Mouse (Mus musculus) CD4-positive, CD25-positive, alpha-beta regulatory T cell, adult 2 months (primary cell): Measurements from ENCODE around the gene Arid1b.

Experiments
- DNase-seq: peaks from one replicate; pipeline ENCODE4 v3.0.0-alpha.2; 2012; ENCODE audit warnings: low read depth, low spot score

The Arid1b gene

DNA sequence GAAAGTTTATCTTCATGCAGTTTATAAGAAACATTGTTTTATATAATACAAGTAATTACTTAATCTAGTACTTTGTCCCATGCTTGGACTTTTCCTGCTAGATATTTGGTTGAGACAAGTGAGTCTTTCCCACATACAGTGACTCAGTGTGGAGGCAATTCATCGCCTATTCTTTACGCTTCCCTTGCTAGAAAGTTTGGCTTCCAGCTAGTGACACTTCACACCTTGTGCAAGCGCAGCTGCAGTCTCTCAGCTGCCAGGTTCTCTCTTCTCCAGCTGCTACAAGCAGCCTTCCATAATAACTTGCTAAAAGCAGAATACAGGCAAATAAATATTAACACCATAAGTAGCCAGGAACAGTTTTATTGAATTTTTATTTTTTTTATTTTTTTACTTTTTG lies 279.6 kb downstream of the Arid1b start:
- no peak for DNase-seq

DNA sequence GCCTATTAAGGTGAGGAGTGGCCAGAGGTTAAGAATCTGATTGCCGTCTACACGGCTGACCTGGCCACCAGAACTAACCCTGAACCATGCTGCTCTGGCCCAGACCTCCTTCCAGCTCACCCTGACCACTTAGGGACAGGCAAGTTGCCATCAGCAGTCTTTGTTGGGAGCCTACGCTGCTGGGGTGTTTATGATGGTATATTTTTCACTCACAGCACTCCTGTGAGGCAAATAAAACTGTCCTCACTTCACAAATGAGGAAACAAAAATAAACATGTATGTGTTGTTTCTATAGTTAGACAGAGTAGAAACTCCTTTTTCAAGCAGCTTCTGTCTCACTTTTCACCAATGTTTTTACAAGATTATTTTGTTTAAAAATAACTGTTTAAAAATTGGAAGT lies 280.3 kb downstream of the Arid1b start:
- DNase-seq: no peak

DNA sequence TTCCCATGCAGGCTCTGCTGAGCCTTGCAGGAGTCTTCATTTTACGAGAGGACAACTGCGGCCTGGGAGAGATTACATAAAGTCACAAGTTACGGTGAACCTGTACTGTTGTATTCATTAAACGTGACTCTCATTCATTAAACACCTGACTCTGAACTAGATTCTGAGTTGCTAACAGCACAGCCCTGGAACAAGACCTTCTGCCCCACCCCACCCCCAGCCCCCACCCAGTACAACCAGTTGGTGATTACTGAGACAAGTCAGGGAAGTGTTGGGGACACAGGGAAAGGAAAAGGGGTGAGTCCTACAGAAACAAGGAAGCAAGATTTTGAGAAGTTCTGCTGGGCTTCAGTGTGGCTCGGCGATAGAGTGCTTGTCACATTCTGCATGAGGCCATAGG lies 281.6 kb downstream of the Arid1b start:
- no peak for DNase-seq

DNA sequence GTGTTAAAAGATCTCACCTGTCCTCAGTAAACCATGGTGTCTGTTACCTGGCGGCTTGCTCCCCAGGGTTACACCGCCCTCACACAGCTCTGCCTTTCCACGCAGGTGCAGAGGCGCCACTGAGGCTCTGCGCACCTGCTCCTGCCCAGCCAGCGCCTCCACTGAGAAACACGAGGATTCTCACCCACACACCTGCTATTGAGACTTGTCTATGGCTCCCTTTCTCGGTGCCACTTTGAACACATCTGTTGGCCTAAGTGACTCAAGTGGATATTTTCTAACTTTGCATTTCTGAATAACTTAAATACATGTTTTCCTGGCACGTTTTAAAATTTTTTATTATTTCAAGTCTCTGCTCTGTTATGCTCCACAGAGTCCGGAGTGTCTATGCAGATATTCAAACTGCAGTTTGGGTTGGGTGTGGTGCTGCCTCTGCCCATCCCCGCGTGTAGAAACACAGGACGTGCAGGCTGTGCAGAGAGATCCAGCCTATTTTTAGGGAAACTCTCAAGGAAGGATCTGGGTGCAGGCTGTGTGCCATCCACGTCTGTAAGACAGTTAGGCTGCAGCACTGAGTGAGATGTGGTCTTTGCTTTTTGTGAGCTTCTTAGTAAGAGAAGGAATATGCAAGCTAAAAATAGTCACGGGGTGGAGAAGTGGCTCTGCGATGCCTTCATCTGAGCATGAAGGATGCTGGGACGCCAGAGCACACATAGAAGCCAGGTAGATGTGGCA lies 283.2 kb downstream of the Arid1b start:
- DNase-seq: no peak

DNA sequence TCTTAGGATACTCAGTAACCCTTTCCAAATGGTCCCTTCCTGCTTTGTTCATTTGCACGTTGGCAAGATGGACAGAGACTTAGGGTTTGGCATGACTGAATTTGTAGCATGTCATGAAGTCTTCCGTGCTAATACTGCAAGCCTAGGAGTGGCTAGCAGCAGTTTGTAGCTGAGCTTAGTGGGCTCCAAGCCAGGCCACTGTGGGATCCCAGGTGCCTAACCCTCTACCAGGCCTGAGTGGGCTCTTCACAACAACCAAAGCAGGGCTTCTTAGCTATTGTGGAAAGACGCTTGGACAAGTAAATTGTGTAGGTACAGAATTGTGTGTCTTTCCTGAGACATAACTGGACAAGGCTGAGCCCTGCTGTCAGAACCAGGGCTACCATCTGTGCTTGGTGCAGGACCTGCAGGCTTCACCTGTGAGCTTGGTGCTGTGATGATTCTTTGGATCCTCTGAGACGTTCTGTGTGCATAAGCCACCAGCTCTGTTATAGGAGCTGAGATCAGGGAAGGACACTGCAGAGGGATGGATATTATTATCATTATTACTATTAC lies 286.4 kb downstream of the Arid1b start:
- no peak for DNase-seq

DNA sequence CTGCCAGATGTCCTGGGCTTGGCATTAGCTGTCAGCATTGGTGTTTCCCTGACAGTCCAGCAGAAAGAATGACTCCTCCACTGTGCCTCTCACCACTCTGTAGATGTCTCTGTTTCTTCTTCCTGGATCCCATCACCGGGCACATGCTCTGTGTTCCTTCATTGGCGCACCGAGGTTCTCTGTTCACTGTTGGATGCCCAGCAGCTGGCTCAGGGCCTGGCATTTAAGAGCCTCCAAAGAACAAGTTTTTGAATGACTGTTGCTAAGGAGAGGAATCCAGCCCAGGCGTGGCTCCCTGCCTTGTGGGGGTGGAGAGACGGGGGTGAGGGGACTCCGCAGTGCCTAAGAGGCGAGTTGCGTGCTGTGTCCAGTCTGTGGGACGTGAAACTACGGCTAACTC lies 290.7 kb downstream of the Arid1b start:
- DNase-seq: no peak

DNA sequence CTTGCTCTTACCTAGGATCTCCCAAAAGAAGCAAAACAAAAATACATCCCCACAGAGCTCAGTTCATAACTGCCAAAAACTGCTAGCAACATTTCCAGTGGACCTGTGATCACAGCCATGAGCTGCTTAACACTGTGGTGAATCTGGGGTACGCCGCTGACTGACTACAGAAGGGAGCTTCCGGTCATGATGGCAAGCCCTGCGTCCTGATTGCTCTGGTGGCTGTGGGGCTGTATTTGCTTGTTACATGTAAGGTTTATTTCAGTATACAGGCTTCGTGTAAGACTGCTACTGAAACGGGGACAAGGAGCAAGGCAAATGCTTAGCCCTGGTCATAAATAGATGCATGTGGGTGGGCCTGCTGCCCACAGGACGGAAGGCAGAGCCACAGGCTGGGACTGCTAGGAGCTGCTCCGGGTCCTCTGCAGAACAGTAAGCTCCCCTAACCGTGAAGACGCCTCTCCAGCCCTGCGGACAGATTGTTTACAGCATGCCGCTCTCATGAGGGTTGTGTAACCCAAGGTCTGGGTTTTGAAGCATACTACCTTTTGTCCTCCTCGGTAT lies 291.8 kb downstream of the Arid1b start:
- DNase-seq: no peak

DNA sequence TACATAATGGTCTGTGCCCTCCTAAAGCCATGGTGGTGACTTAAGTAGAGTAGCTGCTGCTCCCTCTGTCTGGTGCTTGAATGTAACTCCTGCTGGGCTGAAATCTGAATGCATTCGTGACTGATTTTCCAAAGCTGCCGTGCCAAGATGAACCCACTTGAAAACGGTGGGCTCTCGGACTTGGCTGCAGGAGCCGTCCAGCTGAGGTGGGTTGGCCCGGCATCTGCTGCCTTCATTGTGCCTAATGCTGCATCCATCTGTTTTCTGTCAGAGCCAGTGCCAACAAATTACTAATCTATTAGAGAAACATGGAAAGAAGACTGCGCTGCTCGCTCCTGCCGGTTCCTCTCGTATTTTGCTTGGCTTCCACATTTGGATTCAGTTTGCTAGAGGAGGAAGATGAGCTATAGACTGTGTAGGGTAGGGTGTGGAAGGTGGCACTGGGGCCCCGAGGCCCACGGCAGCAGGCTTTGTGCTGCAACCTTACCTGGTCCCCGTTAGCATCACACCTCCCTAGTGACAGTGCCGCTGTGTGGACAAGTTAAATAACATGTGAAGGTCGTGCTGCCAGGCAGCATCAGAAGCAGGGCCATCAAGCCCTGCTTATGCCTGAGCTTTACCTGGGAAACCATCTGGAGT lies 292.6 kb downstream of the Arid1b start:
- no peak for DNase-seq

DNA sequence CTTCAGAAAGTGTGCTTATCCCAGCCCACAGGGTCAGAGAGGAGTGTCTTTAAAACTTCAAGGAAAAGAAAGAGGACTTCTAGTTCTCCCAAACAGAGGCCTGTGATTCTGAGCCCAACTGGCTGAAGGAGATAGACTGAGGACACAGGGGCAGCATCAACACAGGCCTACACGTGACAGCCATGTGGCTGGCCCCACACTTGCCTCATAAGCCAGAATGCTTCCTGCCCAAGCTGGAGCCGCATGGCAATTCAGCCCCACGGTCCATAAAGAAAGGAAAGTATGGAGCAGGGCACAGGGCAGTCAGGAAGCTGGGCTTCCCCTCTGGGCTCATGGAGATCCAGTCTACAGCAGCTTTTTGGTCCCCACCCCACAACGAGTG lies 293.1 kb downstream of the Arid1b start:
- DNase-seq: no peak

DNA sequence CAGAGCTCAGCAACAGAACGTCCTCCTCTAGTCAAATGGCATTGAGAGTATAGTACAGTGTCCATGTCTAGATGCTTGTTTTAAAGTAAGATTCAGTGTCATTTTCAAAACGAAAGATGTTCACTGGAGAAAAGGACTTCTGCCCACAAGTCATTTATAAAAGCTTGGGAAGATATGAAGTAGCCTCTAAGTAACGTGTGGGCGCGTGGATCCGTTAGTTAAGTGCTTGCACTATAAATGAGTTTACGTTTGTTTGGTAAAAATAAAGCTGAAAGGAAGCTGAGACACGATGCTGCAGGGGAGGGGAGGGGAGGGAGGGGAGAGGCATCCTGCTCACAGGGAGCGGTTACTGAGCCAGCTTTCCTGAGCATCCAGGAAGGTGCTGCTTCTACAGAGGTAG lies 293.5 kb downstream of the Arid1b start:
- no peak for DNase-seq

DNA sequence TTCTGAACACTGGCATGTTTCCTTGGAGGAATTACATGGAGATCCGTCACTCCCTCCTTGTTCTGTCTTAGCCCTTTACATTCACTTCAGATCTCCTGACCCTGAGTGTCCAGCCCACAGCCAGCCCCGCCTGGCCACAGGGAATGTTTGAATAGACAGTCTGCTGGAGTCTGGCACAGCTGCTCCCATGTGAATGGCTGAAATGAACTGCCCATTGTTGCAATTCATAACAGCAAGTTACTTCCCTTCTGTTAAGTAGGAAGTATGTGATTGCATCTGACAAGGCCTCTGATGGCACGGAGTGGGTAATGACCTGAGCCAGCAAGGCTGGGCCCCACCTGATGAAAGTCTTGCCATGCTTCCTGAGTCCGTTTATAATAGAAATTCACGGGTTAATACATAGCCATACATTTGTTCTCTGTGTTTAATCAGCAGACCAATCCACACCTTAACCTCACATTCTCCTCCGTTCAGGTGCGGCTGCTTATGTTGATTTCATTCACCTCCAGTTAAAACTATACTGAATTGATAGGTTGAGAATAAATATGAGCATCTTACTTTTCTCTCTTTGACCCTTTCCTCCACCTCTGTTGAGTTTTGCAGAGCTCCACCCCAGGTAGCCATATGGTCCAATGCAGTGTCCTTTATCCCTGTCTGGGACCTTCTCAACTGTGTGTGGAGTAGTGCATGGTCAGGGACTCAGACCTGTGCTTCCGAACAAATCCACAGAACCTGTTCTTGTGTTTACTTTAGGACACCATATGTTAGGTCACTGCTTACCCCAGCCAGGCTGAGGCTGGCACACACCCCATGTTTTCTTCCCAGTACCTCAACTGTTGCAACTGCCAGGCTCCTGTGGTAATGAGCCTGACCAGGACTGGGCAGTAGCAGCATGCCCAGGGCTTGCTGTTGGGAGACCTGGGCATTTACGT lies 299.8 kb downstream of the Arid1b start:
- DNase-seq: no peak

DNA sequence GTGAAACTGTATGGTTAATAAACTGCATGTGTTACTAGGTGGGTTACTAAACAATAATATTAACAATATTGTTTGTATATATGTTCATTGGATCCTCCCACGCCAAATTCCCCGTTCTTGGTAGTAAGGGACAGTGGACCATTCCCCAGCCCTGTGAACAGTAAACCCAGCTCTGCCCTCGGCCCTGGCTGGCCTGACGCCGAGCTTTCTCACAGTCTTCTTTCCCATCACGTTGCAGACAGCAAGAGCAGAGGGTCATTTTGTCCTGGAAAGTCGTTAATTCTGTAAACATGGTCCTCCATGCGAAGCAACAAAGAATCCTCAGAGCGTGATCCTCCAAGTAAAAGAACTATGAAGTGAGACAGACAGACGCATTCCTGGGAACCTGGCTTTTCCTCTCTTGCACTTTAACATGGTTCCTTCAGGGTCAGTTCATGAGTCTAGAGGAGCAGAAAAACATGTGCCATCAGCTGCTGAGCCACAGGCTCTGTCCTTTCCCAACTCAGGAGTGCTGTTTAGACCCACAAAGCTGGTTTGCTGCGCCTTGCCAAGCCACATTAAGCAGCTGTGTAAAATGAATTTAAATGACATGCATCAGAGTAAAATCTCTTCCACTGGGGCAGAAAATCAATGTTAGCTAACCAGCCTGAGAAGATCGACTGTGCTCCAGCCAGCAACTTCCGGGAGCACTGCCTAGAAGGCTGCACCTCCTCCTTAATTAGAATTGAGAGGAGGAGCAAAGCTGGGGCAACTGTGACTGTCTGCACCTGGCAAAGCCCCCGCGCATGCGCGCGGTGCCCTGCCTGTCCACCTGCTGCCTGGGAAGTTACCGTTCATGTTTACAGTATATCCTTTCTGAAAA lies 301.2 kb downstream of the Arid1b start:
- DNase-seq: peak; percentile 90

DNA sequence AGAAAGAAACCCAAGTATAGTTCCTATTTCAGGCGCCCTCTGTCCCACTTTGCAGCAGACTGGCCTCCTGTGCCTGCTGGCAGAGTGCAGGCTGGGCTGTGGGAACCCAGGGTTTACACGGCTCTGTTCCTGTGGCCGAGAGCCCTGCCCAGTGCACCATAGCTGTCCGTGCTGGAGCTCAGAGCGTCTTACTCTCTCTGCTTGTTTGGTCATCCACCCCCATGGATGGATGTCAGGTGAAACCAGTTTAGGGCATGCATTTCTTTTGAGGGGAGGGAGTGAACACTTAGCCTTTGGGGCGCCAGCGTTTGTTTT lies 301.8 kb downstream of the Arid1b start:
- DNase-seq: no peak

DNA sequence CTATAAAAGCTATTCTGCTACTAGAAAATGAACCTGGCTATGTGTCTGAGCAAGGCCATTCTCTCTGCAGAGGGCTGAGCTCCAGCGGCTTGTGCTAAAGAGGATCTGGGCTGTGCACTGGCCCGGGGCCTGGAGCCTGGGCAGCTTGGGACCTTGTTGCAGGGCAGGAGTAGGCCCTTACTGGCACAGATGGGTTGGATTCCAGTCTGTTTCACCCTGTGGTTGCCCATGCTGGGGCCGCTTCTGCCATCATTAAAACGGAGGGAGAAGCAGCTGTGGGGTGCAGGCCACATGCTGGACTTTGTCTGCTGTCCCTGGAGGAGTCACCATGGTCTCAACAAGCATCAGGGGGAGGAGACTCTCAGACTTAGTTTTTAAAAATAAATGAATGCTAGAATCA lies 303.4 kb downstream of the Arid1b start:
- DNase-seq: no peak

DNA sequence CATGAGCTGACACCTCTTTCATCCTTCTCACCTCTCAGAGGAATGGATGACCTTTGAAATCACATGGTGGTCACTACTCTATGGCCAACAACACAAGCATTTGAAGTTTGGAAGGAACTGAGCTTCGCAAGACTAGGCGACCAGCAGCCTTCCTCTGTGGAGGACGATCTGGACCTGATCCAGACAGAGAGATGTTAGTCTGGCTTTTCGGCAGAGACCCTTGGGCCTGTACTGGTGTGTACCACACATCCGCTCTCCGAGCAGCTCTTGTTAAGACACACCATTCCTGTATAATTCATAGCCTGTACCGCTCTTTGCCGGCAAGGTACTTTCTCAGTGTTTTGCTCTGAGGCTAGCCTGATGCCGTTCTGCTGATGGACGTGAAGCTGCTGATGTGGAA lies 303.9 kb downstream of the Arid1b start:
- DNase-seq: no peak

DNA sequence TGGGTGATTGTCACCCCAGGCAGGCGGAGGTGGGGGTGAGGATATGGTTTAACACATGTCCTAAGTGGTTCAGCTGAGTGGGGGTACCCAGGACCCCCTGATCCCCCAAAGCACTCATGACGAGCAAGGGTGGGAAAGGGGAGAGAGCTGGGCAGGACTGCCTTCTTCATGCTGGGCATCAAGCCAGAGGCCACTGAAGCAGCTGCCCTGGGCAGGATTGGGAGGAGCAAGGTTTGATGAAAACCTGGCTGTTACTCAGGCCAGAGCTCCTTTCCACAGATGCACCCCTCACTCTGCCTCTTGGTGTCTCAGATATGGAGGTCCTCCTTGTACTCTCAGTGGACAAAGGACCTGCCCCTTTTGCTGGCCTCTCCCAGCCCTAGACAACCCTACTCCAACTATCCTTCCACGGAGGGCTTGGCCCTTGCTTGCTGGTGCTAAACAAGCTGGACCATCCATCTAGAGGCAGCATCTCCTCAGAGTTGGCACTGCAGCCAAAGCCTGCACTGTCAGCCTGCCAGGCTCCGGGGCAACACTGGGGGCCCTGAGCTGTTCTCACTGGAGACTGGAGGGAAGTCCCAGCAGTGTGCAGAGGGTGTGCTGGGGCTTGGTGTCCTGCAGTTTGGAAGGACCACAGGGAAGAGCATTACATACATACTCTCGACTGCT lies 304.9 kb downstream of the Arid1b start:
- DNase-seq: no peak

DNA sequence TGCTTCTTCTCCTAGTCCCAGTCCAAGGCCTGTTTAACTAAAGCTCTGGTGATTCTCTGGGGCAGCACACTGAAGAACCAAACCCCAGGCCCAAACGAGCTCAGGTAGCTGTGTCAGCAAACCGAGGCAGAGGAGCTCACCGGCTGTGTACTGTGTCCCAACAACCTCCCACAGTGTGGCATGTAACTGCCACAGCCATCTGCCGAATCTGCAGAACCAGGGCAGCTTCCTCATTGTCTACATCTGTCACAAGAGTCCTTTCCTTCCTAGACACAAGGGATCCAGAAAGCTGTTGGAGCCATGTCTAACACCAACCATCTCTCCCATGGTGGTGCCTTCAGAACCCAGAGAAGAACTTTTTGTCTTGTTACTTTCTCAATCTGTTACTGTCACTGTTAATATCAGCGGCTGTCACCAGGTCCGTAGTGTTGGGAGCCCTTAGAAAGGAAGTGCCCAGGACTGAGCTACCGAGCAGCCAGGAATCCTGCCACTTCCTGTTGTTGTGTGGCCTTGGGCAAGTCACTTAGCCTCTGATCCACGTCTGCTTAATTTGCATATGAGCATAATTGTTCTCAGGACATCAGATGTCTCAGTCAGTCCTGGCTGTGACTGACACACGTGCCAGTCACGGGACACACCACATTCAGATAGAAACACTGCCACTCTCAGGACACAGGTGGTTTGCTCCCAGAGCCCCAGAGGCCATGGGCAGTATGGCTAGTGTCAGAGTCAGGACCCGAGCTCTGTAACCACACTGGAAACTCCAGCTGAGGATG lies 309.0 kb downstream of the Arid1b start:
- peak; percentile 54 for DNase-seq

DNA sequence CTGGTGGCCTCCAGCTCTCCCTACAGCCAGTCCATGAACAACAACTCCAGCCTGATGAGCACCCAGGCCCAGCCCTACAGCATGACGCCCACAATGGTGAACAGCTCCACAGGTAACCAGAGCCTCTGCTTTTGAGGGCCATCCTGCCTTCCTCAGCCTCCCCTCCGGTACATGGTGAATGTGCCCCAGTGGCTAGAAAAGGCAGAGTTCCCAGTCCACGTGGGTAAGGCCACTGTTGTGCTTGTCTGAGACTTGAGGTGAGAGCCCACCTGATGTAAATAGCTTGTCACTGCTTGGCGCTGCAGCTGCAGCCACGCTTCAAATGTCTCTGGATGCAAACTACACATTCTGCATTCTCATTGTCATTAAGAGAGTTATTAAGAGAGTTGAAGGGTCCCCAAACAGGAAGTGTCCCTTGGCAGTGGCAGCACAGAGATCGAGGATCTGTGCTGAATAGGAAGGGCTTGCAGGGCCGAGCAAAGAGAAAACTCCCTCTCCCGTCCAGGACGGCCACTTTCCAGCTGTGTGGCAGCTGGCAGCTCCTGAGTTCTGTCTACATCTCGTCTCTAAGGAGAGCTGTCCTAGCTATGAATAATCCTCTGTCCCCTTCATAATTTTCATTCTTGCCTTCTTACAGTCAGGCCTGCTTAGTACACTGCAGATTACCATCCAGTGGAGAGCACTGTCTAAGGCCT lies 311.8 kb downstream of the Arid1b start:
- no peak for DNase-seq

DNA sequence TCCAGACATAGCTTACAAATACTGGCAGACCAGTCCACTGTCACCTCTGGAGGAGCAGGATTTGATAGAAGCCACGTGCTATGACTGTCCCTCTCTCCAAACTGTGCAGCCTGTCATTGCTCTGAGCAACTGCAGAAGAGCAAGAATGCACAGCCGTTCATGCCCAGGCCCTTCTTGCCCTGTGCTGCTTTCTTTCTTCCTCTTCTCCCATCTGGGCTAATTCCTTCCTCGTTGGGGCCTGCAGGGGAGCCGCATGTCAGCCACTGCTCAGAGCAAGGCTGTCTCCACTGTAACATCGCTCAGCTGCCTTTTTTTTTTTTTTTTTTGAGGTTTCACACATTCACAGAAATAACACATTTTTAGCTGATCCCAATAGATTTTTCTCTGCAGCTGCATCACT lies 315.8 kb downstream of the Arid1b start:
- DNase-seq: no peak
